Mouse (Mus musculus) urinary bladder, postnatal 25 days (tissue): ENCODE data around the gene Zfp827.

Experiments
- DNase-seq: peaks from one replicate; pipeline ENCODE4 v3.0.0; 2022; ENCODE audit warnings: low spot score

Gene Zfp827

GRCm38 (mm10) chr8:79027977-79028487 lies at the start of gene Zfp827:
Zfp827 (plus strand) TSS chr8:79028437.
- peak; percentile 68 for DNase-seq

GRCm38 (mm10) chr8:79004341-79004740 lies 23.9 kb upstream of the Zfp827 start:
- DNase-seq: no peak

GRCm38 (mm10) chr8:79015061-79015460 lies 13.2 kb upstream of the Zfp827 start:
- DNase-seq: no peak

- DNase-seq: no peak
These were observed 12.2 kb upstream of the Zfp827 start for GRCm38 (mm10) chr8:79016076-79016475.

- DNase-seq: no peak
These were observed 11.7 kb upstream of the Zfp827 start for GRCm38 (mm10) chr8:79016583-79016982.

GRCm38 (mm10) chr8:79023922-79024321 lies 4.3 kb upstream of the Zfp827 start:
- no peak for DNase-seq

- DNase-seq: no peak
These were observed 918 bp upstream of the Zfp827 start for GRCm38 (mm10) chr8:79027319-79027718.

GRCm38 (mm10) chr8:79028541-79029395 lies 531 bp downstream of the Zfp827 start:
- DNase-seq: peak; percentile 36

GRCm38 (mm10) chr8:79029396-79030325 lies 1.4 kb downstream of the Zfp827 start:
- DNase-seq: peak; percentile 70

GRCm38 (mm10) chr8:79030326-79031265 lies 2.4 kb downstream of the Zfp827 start:
- DNase-seq: peak; percentile 43

GRCm38 (mm10) chr8:79037532-79037931 lies 9.3 kb downstream of the Zfp827 start:
- no peak for DNase-seq

- no peak for DNase-seq
These were observed 9.8 kb downstream of the Zfp827 start for GRCm38 (mm10) chr8:79037991-79038390.

- DNase-seq: no peak
These were observed 13.2 kb downstream of the Zfp827 start for GRCm38 (mm10) chr8:79041429-79041828.

GRCm38 (mm10) chr8:79042252-79042651 lies 14.0 kb downstream of the Zfp827 start:
- no peak for DNase-seq

GRCm38 (mm10) chr8:79044673-79045072 lies 16.4 kb downstream of the Zfp827 start:
- DNase-seq: no peak

GRCm38 (mm10) chr8:79046659-79047058 lies 18.4 kb downstream of the Zfp827 start:
- no peak for DNase-seq

GRCm38 (mm10) chr8:79048388-79049005 lies 20.3 kb downstream of the Zfp827 start:
- no peak for DNase-seq

GRCm38 (mm10) chr8:79054222-79054621 lies 26.0 kb downstream of the Zfp827 start:
- DNase-seq: no peak

GRCm38 (mm10) chr8:79057179-79057578 lies 28.9 kb downstream of the Zfp827 start:
- no peak for DNase-seq

- DNase-seq: no peak
These were observed 31.1 kb downstream of the Zfp827 start for GRCm38 (mm10) chr8:79059361-79059760.
